Mouse (Mus musculus): Measurements from ENCODE around the gene Adam1b. TPM values are rescaled to one million over a fixed set of nuclear protein-coding genes. Genes with fewer than 3 reads are reported as not detected.

Adam1b gene
- 0.10 TPM for polyA plus RNA-seq (2021)

GRCm38 (mm10) chr5:121503231-121503630, at the start of gene Adam1b:
Gene Adam1b, minus strand, starts transcription at chr5:121503435.
- no peak for ATAC-seq
- in situ Hi-C loops (cut with MboI; ENCODE audit: low pct_unique_long_range_greater_than_20kb): no loop called here
- DNase-seq (ENCODE audit: low read depth, low spot score): no peak
- no peaks in the 10 kb centered on the region for H3K27me3 ChIP-seq
- CTCF ChIA-PET: interaction anchor here (1.0 to 1.1 kb wide), 2 partner anchors 10 to 26 kb away, joined by 3 read pairs; no protein-coding TSS in a partner anchor
- no peak for TF ChIP-seq CTCF (IDR thresholded peaks at IDR 0.05)
- POLR2A ChIA-PET: no interaction called here

GRCm38 (mm10) chr5:121549196-121549595, 46.0 kb upstream of the Adam1b start:
- no peak for ATAC-seq
- in situ Hi-C loops (cut with MboI; ENCODE audit: low pct_unique_long_range_greater_than_20kb): no loop called here
- no peak for DNase-seq (ENCODE audit: low read depth, low spot score)
- POLR2A ChIA-PET: no interaction called here
- CTCF ChIA-PET: no interaction called here
- no peak for TF ChIP-seq CTCF (IDR thresholded peaks at IDR 0.05)
- H3K27me3 ChIP-seq: peaks cover 10% of the 10 kb centered on the region

GRCm38 (mm10) chr5:121547084-121547483, 43.8 kb upstream of the Adam1b start:
- DNase-seq (ENCODE audit: low read depth, low spot score) (no peak), ATAC-seq (no peak)
- TF ChIP-seq CTCF (IDR thresholded peaks at IDR 0.05): no peak
- ChIA-PET POLR2A (interaction anchor here (0.9 kb wide), 1 partner anchor 72 kb away, joined by 3 read pairs; no protein-coding TSS in a partner anchor), CTCF (interaction anchor here (0.7 to 2.0 kb wide), 6 partner anchors 16 to 332 kb away, joined by 3 to 10 read pairs (median 4); no protein-coding TSS in a partner anchor)
- peaks cover 5% of the 10 kb centered on the region for H3K27me3 ChIP-seq
- in situ Hi-C loops (cut with MboI; ENCODE audit: low pct_unique_long_range_greater_than_20kb): no loop called here

GRCm38 (mm10) chr5:121546530-121546895, 43.3 kb upstream of the Adam1b start:
- CTCF ChIA-PET: interaction anchor here (0.8 to 2.0 kb wide), 3 partner anchors 16 to 40 kb away, joined by 4 to 10 read pairs (median 4); no protein-coding TSS in a partner anchor
- TF ChIP-seq CTCF (IDR thresholded peaks at IDR 0.05): peak; percentile 70
- POLR2A ChIA-PET: interaction anchor here (0.9 kb wide), 1 partner anchor 73 kb away, joined by 3 read pairs; no protein-coding TSS in a partner anchor
- in situ Hi-C loops (cut with MboI; ENCODE audit: low pct_unique_long_range_greater_than_20kb): no loop called here
- DNase-seq (ENCODE audit: low read depth, low spot score) (no peak), ATAC-seq (no peak)
- H3K27me3 ChIP-seq: peaks cover 5% of the 10 kb centered on the region

GRCm38 (mm10) chr5:121545793-121546529, 42.7 kb upstream of the Adam1b start, which contains the start of gene Mapkapk5:
Gene Mapkapk5, minus strand, starts transcription at chr5:121545905.
- in situ Hi-C loops (cut with MboI; ENCODE audit: low pct_unique_long_range_greater_than_20kb): no loop called here
- peaks cover 5% of the 10 kb centered on the region for H3K27me3 ChIP-seq
- DNase-seq (ENCODE audit: low read depth, low spot score): peak; percentile 88
- peak; percentile 58 for ATAC-seq
- POLR2A ChIA-PET: interaction anchor here (0.8 kb wide), 1 partner anchor 47 kb away, joined by 3 read pairs; the partner anchor contains the start of gene Aldh2
- CTCF ChIA-PET: interaction anchor here (0.8 to 2.0 kb wide), 3 partner anchors 17 to 41 kb away, joined by 4 to 10 read pairs (median 4); no protein-coding TSS in a partner anchor
- TF ChIP-seq CTCF (IDR thresholded peaks at IDR 0.05): no peak

GRCm38 (mm10) chr5:121544910-121545792, 41.9 kb upstream of the Adam1b start, which contains the start of the genes Adam1a and Gm42878:
Gene Adam1a, minus strand, starts transcription at chr5:121545482.
Gene Gm42878, minus strand, starts transcription at chr5:121545482.
- ATAC-seq: peak; percentile 70
- no peak for DNase-seq (ENCODE audit: low read depth, low spot score)
- ChIA-PET POLR2A (interaction anchor here (0.8 kb wide), 1 partner anchor 48 kb away, joined by 3 read pairs; the partner anchor contains the start of gene Aldh2), CTCF (interaction anchor here (1.5 kb wide), 1 partner anchor 42 kb away, joined by 4 read pairs; no protein-coding TSS in a partner anchor)
- no peaks in the 10 kb centered on the region for H3K27me3 ChIP-seq
- in situ Hi-C loops (cut with MboI; ENCODE audit: low pct_unique_long_range_greater_than_20kb): no loop called here
- no peak for TF ChIP-seq CTCF (IDR thresholded peaks at IDR 0.05)

GRCm38 (mm10) chr5:121543370-121543769, 40.1 kb upstream of the Adam1b start:
- ChIA-PET POLR2A (interaction anchor here (1.2 kb wide), 1 partner anchor 11 kb away, joined by 3 read pairs; no protein-coding TSS in a partner anchor), CTCF (interaction anchor here (1.3 to 1.6 kb wide), 5 partner anchors 11 to 63 kb away, joined by 3 to 5 read pairs (median 3); no protein-coding TSS in a partner anchor)
- no peak for TF ChIP-seq CTCF (IDR thresholded peaks at IDR 0.05)
- in situ Hi-C loops (cut with MboI; ENCODE audit: low pct_unique_long_range_greater_than_20kb): no loop called here
- ATAC-seq (no peak), DNase-seq (ENCODE audit: low read depth, low spot score) (no peak)
- H3K27me3 ChIP-seq: no peaks in the 10 kb centered on the region

- CTCF ChIA-PET: no interaction called here
- in situ Hi-C loops (cut with MboI; ENCODE audit: low pct_unique_long_range_greater_than_20kb): no loop called here
- no peak for DNase-seq (ENCODE audit: low read depth, low spot score)
- H3K27me3 ChIP-seq: no peaks in the 10 kb centered on the region
- TF ChIP-seq CTCF (IDR thresholded peaks at IDR 0.05): no peak
- POLR2A ChIA-PET: no interaction called here
- no peak for ATAC-seq
These were observed 38.0 kb upstream of the Adam1b start for GRCm38 (mm10) chr5:121541235-121541634.

GRCm38 (mm10) chr5:121540066-121540465, 36.8 kb upstream of the Adam1b start:
- no peak for ATAC-seq
- POLR2A ChIA-PET: no interaction called here
- in situ Hi-C loops (cut with MboI; ENCODE audit: low pct_unique_long_range_greater_than_20kb): no loop called here
- DNase-seq (ENCODE audit: low read depth, low spot score): no peak
- TF ChIP-seq CTCF (IDR thresholded peaks at IDR 0.05): no peak
- CTCF ChIA-PET: interaction anchor here (1.7 kb wide), 1 partner anchor 66 kb away, joined by 4 read pairs; no protein-coding TSS in a partner anchor
- no peaks in the 10 kb centered on the region for H3K27me3 ChIP-seq

GRCm38 (mm10) chr5:121537588-121537987, 34.4 kb upstream of the Adam1b start:
- TF ChIP-seq CTCF (IDR thresholded peaks at IDR 0.05): no peak
- in situ Hi-C loops (cut with MboI; ENCODE audit: low pct_unique_long_range_greater_than_20kb): no loop called here
- POLR2A ChIA-PET: no interaction called here

More at GRCm38 (mm10) chr5:121537588-121537987, 34.4 kb upstream of the Adam1b start:
- ATAC-seq: no peak
- H3K27me3 ChIP-seq: no peaks in the 10 kb centered on the region
- no peak for DNase-seq (ENCODE audit: low read depth, low spot score)
- CTCF ChIA-PET: interaction anchor here (1.3 kb wide), 1 partner anchor 13 kb away, joined by 6 read pairs; no protein-coding TSS in a partner anchor
